Mouse (Mus musculus) lung, adult 2 months (tissue): ENCODE data around the gene Tead3. TPM values are rescaled to one million over a fixed set of nuclear protein-coding genes. Genes with fewer than 3 reads are reported as not detected.

Source experiments
- DNase-seq: peaks from one replicate; pipeline ENCODE4 v3.0.0; 2022
- H3K4me1 ChIP-seq: fragments of 200-500 bp; 2 replicates; pipeline ENCODE4 v1.6.1; 2011; ENCODE audit warnings: low read length; ENCODE audit not compliant: control insufficient read depth, insufficient read depth
- H3K4me3 ChIP-seq: fragments of 200-500 bp; replicated peaks from 2 replicates; pipeline ENCODE3; 2011; ENCODE audit warnings: low read depth, mild to moderate bottlenecking, control low read depth, low read length; ENCODE audit errors: extremely low read depth
- CTCF ChIP-seq: fragments of 200-500 bp; IDR thresholded peaks from 2 replicates; pipeline ENCODE4 v1.5.1; 2011; ENCODE audit warnings: mild to moderate bottlenecking, low read length, control low read depth; ENCODE audit not compliant: insufficient read depth
- POLR2A ChIP-seq: fragments of 200-500 bp; IDR thresholded peaks from 2 replicates; pipeline ENCODE4 v1.6.1; 2011; ENCODE audit warnings: low read depth, mild to moderate bottlenecking, control low read depth, low read length, borderline replicate concordance; ENCODE audit errors: extremely low read depth
- WGBS: fragments of 180-500 bp; shearing (Covaris S2); methylation state at CpG from one replicate; pipeline ENCODE4 v1.1.7; 2018; 5-methylcytosine and 5-hydroxymethylcytosine counted together
- polyA plus RNA-seq: library from polyadenylated mRNA; depleted of rRNA; stranded (reverse); fragments of >200 nt; gene quantifications from 2 replicates; pipeline ENCODE4 v1.2.3, GENCODE M21; 2012

Gene Tead3
- polyA plus RNA-seq, 1 experiment = 30.7 TPM

DNA sequence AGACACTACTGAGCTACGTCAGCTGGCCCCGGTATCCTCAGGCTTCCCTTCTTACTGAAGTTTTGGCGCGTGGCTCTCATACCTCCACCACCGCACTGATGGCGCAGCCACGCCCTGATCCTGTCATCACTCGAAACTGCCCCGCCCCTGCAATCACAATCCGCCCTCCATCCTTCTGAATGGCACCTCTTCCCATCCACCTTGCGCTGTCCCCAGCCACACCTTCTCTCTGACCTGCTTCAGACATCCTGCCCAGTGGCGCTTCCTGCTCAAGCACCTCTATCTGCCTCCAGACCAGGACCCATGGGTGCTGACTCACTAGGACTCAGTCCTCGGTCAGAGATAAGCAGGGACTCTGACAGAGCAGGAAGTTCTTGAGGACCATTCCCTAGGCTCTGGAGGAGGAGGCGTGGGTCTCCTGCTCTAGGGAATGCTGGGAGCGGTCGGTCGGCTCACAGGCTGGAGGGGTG, 25.0 kb upstream of the Tead3 start:
- H3K4me3 ChIP-seq = no peak overlapping the region
- no peaks in the 10 kb centered on the region for H3K4me1 ChIP-seq
- no peak for DNase-seq
- 10% methylated on average over 17 of the region's 17 CpGs for WGBS
- no peak for TF ChIP-seq CTCF
- no peak for TF ChIP-seq POLR2A

- Histone ChIP-seq H3K4me1 (no peaks in the 10 kb centered on the region), H3K4me3 (no peak overlapping the region)
- TF ChIP-seq POLR2A = no peak
- no peak for TF ChIP-seq CTCF
- no peak for DNase-seq
- 19% methylated on average over 16 of the region's 16 CpGs for WGBS
Measured at GRCm38 (mm10) chr17:28374494-28374893, 23.9 kb upstream of the Tead3 start.

DNA sequence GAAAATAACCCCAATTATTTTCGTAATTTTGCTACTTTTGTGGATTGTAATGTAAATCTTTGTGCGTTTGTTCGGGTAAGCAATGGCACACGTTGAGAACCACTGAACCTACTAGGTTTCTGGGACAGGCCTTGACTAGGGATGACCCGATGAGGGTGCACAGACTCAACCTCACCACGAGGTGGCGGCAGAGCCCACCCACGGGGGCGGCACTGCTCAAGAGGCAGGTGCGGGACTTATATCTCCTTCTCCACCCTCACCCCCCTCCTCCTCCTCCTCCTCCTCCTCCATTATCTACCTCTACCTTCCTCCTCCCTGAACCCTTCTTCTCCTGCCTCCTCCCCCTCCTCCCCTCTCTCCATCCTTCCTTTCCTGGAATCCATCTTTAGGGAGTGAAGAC, 23.2 kb upstream of the Tead3 start:
- DNase-seq = no peak
- H3K4me3 ChIP-seq = no peak overlapping the region

DNA sequence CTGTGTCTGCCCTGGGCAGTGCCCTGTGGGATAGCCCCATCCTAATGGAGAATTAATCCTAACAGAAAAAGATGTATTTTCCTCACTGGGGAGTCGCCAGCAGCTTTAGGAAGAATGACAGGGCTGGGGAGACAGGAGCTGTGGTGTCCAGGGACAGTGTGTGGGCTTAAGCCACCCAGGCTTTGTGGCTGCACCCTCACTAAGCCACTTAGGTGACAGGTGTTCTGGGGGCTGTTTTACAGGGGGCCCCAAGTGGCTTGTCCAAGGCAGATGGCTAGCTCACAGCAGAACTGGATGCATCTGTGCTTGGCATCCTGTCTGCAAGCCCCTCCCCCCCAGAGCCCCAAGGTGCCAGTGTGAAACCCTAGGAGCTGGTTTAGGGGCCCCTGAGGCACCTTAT, 21.3 kb upstream of the Tead3 start:
- H3K4me1 ChIP-seq = 0 out of 2 replicates have a peak, but pooled peaks cover 3% of the 10 kb centered on the region
- 86% methylated on average over 1 of the region's 1 CpGs for WGBS
- H3K4me3 ChIP-seq = no peak overlapping the region
- no peak for DNase-seq
- TF ChIP-seq POLR2A = no peak
- no peak for TF ChIP-seq CTCF

More for the DNA sequence above, 23.2 kb upstream of the Tead3 start:
- 19% methylated on average over 10 of the region's 10 CpGs for WGBS
- H3K4me1 ChIP-seq = no peaks in the 10 kb centered on the region
- TF ChIP-seq CTCF = peak; percentile 75
- no peak for TF ChIP-seq POLR2A

DNA sequence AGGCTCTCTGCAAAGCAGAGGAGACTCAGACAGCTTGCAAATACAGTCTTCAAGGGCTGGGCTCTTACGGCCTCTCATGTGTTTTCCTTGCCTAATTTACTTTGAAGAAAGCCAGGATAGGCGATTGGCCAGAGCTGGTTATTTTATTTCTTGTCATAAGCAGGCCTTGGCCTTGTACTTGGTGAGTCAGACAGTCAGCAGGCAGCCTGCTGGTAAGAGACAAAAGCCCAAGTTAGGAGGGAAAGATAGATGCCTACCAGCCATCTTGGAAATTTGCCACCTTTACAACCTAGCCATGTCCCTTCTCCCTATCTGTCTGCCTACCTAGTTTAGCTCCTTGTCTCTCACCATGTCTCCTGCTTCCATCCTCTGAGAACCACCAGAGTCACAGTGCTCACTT, 20.7 kb upstream of the Tead3 start:
- Histone ChIP-seq H3K4me1 (0 out of 2 replicates have a peak, but pooled peaks cover 3% of the 10 kb centered on the region), H3K4me3 (no peak overlapping the region)
- 71% methylated on average over 2 of the region's 2 CpGs for WGBS
- no peak for TF ChIP-seq POLR2A
- TF ChIP-seq CTCF = no peak
- DNase-seq = no peak

DNA sequence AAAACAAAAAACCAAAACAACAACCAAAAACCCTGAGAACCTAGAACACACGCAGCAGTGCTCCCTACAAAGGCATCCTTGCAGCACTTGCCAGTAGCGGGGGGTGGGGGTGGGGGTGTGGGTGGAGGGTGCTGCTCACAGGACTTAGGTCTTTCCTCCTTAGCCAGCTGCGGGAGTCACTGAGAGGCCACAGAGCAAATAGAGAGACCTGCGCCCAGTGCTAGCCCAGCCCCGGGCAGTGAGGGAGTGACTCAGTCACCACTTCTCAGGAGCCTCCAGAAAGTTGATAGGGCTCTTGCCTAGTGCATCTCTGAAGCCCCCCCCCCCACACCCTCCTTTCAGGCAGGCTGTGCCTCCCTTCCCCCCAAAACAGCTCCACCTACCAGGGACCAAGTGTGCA, 18.4 kb upstream of the Tead3 start:
- no peak overlapping the region for H3K4me3 ChIP-seq
- WGBS = 64% methylated on average over 5 of the region's 5 CpGs
- no peak for TF ChIP-seq POLR2A
- TF ChIP-seq CTCF = no peak
- 0 out of 2 replicates have a peak, but pooled peaks cover 3% of the 10 kb centered on the region for H3K4me1 ChIP-seq
- DNase-seq = no peak

DNA sequence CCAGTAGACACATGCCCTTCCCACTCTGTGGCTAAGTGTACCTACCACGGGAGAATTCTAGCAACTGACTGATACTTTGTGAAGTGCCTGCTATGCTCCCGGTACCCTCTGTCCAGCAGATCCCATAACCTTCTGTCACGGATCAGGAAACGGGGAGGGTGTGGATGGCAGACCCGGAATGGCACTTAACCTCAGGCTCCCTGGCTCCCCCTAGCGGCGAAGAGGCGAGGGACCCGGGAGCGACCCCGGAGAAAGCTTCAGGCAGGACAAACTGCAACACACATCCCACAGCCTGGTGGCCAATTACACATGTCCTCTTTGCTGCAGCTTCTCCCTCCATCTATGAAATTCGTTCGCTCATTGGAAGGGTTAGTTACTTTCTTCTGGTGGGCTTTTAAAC, 17.8 kb upstream of the Tead3 start:
- 0 out of 2 replicates have a peak, but pooled peaks cover 3% of the 10 kb centered on the region for H3K4me1 ChIP-seq
- DNase-seq = peak; percentile 90
- no peak overlapping the region for H3K4me3 ChIP-seq
- WGBS = 2% methylated on average over 13 of the region's 13 CpGs
- TF ChIP-seq CTCF (peak; percentile 85), POLR2A (no peak)

DNA sequence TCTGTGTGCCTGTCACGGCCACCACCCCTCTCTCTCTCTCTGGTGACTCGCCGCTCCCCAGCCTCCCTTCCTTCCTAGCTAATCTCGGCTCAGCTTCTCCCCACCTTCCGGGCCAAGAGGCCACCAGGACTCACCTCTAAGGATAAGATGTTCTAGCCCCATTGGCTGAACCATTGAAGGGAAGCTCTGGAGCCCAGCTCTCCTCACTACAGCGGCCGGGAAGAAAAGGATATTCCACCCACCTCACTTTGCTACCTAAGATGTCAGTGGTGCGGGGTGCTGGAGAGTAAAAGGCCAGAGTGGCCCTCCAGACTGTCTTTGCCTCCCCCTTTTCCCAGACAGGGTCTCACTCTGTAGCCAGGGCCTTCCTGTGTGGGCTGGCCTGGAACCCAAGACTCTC, 14.5 kb upstream of the Tead3 start, which contains the start of gene Tulp1:
Tulp1 (minus strand) TSS at position 101 of the 400 bp plus-strand sequence.
- Histone ChIP-seq H3K4me1 (peaks cover 6% of the 10 kb centered on the region; the same call in 1 of the 2 replicates), H3K4me3 (no peak within 1 kb of the TSS)
- no peak for TF ChIP-seq POLR2A
- no peak for TF ChIP-seq CTCF
- 58% methylated on average over 8 of the region's 8 CpGs for WGBS
- DNase-seq = no peak

- Histone ChIP-seq H3K4me1 (peaks cover 6% of the 10 kb centered on the region; the same call in 1 of the 2 replicates), H3K4me3 (no peak overlapping the region)
- DNase-seq = no peak
- WGBS = 49% methylated on average over 6 of the region's 6 CpGs
- no peak for TF ChIP-seq POLR2A
- TF ChIP-seq CTCF = no peak
Measured at GRCm38 (mm10) chr17:28363507-28363906, 12.9 kb upstream of the Tead3 start.

DNA sequence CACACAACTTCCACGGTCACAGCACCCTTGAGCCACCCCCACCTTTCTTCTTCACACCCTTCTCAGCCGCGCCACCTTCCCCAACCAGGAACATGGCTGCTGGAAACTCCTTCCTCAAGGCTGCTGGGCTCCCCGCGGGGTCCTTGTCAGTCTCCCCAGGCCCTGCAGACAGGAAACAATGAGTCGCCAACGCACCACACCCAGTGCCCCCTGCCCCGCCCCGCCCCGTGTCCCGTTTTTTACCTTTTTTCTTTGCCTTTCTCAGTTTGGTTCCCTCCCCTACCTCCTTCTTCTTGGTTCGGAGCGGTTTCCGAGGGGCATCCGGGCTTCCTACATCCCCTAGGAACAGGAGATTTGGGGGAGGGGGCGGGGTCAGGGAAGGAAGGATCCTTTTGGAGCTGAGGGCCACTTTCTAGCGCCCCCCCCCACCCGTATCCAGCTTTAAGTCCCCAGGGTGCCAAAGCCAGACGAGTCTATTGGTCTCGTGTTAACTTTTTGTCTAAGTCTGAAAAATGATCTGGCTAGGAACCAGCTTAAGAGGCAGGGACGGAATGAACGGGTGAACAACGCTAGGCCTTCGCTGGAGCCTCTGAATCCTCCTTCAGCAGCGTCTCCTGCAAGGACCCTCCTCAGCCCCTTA, 12.2 kb upstream of the Tead3 start:
- Histone ChIP-seq H3K4me1 (peaks cover 3% of the 10 kb centered on the region; the same call in 1 of the 2 replicates), H3K4me3 (no peak overlapping the region)
- TF ChIP-seq POLR2A (no peak), CTCF (no peak)
- 16% methylated on average over 25 of the region's 25 CpGs for WGBS
- DNase-seq = no peak
